Comparison of ENCODE assay signal across 21 mouse cellular contexts in the genomic region with DNA sequence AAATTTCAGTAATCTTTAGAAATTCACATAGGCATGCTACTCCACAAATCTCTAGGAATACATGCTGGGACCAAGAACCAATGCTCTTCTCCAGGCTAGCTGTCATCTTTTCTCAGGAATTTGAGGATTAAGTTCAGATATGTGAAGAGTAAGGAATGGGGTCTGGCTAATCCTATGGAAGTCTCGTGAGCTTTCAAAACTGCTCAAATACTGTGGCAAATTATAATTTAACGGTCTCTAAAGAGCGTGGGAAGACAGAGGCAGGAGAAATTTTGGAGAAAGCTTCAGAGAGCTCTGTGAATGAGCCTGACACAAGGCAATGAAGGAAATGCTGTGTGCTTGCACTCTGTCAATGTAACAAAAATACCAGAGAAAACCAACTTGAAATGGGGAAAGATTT. TPM values are rescaled to one million over a fixed set of nuclear protein-coding genes. Genes with fewer than 3 reads are reported as not detected.
"Had no signal": no experiment of that assay in that cellular context is flagged by ENCODE, and none has a peak within 500 bp of the region (broad histone marks: within the 10 kb centered on the region; RNA-seq: fewer than 3 reads in every experiment).

No protein-coding gene starts in this region.

- H3K27ac ChIP-seq: liver, embryonic 12.5 days; liver, embryonic 14.5 days; neural tube, embryonic 13.5 days; neural tube, embryonic 15.5 days had no signal

- H3K4me1 ChIP-seq: liver, embryonic 12.5 days; neural tube, embryonic 13.5 days; neural tube, embryonic 15.5 days had no signal

- H3K36me3 ChIP-seq: liver, embryonic 12.5 days; neural tube, embryonic 13.5 days; neural tube, embryonic 15.5 days had no signal

- H3K4me3 ChIP-seq: liver, embryonic 12.5 days; myocyte; neural tube, embryonic 13.5 days; neural tube, embryonic 15.5 days had no signal

- H3K9me3 ChIP-seq: liver, embryonic 12.5 days; neural tube, embryonic 13.5 days; neural tube, embryonic 15.5 days had no signal

- DNase-seq: lung, adult 18-20 months; lung, embryonic 14.5 days; lung, postnatal 10 days; lung, postnatal 4 days; retina, postnatal 1 day; right cerebral cortex, adult 18-20 months; right cerebral cortex, postnatal 25 days; right cerebral cortex, postnatal 4 days; spleen, adult 18-20 months; thymus, adult 18-20 months; thymus, postnatal 14 days; thymus, postnatal 36 days had no signal

- ATAC-seq: liver, embryonic 12.5 days had no signal

- H3K9ac ChIP-seq: liver, embryonic 12.5 days; liver, embryonic 14.5 days; lung, embryonic 14.5 days; neural tube, embryonic 13.5 days; neural tube, embryonic 15.5 days had no signal

- H3K4me2 ChIP-seq: liver, embryonic 12.5 days; lung, embryonic 14.5 days; neural tube, embryonic 13.5 days; neural tube, embryonic 15.5 days had no signal

- H3K27me3 ChIP-seq: liver, embryonic 12.5 days; neural tube, embryonic 13.5 days; neural tube, embryonic 15.5 days had no signal

RNA-seq across cellular contexts. Expression of a gene that starts 16.2 kb away (rescaled TPM):
- total RNA-seq: megakaryocyte, adult 5-6 weeks had no signal
- polyA plus RNA-seq: liver, embryonic 12.5 days; liver, embryonic 14.5 days; lung, embryonic 14.5 days; lung, embryonic 16.5 days; myocyte; neural tube, embryonic 11.5 days; neural tube, embryonic 13.5 days; neural tube, embryonic 15.5 days; stomach, embryonic 14.5 days had no signal

RNA-seq across cellular contexts. Expression of a gene that starts 42.1 kb away (rescaled TPM):
- polyA plus RNA-seq: myocyte had no signal
